Mouse (Mus musculus) embryo, embryonic 11 days (tissue): ENCODE results near the gene Cenpf.

Experiments
- DNase-seq: peaks from one replicate; pipeline ENCODE4 v3.0.0-alpha.2; 2015

The Cenpf gene

DNA sequence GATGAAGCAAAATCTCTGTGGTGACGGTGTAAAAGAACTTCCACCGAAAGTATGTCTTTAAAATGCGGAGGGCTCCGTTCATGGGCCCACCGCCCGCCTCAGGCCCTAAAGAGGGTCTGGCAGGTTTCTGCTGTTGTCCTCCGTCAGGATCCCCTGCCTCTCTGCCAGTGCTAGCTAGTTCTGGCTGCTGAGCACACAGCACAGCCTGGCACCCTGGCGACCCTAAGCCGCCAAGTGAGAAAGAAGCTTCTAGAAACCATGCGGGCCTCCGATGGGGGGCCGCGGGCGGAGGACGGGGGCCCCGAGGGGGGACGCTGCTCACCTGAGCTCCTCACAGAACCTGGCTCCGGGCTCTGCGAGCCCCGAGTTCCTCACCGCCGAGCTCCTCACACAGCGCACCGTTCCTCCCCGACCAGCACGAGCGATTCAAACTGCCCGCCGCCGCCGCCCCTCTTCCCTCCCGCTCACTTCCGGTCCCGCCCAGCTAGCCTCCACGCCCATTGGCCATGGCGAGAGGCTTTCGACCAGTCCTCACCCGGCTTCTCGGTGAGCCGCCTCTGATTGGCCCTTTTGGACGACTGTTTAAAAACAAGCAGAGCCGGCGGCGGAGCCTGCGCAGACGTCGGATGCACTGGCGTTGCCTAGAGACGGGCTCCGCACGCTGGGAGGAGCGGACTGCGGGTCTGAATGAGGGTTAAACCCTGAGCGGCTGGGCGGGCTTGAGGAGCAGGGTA is at the start of gene Cenpf:
Gene Cenpf, minus strand, starts transcription at position 433 of the 734 bp plus-strand sequence.
- peak; percentile 100 for DNase-seq

DNA sequence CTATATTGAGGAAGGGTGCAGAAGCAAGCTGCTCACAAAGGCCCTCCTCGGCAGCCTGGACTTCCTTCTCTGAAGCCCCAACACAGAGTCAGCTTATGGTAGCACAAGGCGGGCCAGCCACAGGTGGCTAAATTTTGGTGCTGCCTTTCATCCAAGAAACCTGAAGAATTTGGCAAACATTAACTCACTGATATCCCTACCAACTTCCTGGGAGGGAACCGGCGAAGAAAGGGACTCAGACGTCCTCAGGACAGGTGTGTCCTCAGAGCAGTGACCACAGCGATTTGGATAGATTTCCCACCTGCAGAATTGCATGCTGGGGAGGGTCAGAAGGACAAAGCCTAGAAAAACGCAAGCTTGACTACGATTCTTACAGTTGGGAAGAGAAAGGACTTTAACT is 44.3 kb upstream of the Cenpf start:
- DNase-seq = no peak

DNA sequence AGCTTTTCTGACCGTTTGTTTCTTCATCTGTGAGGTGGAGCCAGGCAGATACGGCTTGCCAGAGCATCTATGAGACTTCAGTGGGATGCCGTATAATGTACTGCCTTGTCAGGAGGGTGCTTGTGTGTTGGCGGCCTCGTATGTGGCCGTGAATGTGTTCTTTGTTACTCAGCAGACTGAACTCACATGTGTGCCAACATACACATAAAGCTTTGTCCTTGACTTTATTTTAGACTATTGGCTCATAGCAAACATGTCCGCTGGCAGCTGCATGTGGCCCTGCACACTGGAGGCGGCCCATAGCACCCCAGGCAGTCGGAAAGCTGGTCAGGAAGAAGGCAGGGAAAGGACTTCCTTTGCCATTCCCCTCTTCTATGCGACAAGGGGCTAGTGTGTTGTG is 43.8 kb upstream of the Cenpf start:
- no peak for DNase-seq

DNA sequence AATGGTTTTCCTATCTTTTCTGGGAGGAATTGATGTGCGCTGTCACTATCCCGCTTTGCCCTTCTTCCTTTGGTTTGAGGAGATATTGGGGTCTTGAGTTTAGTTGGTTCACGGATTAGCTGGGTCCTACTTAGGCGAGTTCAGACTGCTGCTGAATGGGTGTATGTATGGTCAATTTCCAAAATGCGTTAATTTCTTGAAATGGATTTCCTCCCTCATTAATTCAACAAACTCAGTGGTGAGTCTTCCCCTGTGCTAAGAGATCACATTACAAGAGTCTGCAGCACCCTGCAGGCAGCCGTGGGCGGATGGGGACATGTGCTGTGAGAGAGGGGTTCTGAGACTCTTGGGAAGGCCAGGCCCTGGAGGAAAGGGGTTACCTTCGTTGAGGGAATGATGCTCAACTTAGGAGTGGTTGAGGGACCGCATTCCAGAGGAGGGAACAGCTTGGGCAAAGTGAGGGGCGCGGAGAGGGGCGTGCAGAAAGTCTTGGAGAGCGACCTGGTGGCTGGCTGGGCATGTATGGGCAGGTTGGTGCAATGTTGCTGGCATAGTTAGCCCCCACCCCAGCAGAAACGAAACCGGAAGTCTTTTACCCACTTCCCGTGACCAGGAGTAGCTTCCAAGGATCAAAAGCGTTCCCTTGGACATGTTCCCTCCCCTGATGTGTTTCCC is 41.4 kb upstream of the Cenpf start:
- no peak for DNase-seq

DNA sequence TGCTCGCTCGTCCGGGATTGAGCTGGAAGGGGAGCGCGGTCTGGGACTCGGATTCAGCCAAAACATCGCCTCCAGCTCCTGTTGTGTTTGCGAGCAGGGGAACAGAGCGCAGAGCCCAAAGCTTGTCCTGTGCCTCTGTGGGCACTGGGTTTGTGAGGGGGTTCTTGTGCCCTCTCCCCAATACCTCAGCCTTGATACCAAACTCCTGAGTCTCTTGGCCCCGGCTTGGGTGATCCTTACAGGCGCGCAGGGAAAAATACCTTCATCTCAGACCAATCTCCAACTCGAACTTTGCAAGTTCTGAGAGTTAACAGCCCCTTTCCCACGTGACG is 40.9 kb upstream of the Cenpf start:
- peak; percentile 32 for DNase-seq

DNA sequence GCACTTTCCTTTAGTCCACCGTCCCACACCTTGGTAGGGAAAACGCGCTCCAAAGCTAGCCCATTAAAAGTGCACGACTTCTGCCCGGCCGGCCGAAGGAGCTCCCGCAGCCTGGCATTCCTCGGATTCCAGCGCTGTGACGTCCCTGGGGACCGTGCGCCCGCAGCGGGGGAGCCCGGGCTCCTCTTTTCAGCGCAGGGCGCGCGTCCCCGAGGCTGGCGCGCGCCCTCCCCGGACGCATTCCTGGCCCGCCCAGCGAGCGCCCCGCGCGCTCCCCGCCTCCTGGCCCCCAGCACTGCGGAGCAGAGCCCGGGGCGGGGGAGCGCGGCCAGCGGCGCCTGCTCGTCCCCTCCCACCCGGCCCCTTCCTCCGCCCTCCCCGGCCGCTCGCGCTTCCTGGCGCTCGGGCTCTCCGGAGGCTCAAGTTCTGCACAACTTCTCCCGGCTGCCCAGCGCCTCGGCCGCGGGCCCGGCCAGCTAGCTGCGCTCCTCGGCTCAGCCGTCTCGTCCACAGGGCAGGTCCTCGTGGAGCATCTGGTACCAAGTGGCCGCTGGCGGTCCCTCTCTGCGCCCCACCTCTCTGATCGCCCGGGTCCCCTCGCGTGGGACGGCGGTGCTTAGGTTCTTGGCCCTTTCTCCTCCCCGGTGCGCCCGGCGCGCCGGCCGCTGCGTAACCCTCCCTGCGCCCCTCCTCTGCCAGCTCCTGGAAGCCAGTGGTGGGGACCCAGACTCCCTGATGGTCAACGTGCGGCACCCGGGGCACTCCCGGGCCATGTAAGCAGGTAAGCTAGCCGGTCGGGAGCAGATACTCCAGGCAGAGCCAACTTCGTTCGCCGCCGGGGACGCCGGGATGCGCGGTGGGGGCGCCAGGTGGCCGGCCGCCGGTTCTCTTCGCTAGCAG is 40.2 kb upstream of the Cenpf start, which contains the start of gene Ptpn14:
Gene Ptpn14, plus strand, starts transcription at position 385 of the 900 bp plus-strand sequence.
- DNase-seq = peak; percentile 94

DNA sequence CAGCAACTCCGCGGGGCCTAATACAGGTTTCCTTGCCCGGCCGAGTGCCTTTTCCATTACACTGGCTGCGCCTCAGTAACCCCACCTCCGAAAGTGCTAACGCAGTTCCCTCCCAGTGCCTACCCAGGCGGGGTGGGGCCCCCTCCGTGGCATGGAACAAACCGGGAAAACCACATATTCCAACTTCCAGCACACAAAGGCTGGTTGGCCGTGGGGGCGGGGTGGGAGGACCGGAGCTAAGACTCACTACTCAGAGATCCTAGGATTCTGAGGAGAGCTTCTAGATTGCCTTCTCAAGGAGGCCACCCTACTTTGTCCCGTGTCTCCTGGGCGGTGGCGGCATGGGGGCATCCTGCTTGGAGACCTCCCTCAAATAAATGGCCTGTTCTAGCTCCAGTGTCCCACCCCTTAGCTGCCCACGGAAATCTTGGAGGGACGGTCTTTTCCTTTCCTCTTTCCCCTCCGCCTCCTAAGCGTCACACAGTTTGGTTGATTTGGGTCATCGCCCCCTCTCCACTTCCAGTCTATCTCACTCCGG is 39.5 kb upstream of the Cenpf start:
- peak; percentile 78 for DNase-seq

DNA sequence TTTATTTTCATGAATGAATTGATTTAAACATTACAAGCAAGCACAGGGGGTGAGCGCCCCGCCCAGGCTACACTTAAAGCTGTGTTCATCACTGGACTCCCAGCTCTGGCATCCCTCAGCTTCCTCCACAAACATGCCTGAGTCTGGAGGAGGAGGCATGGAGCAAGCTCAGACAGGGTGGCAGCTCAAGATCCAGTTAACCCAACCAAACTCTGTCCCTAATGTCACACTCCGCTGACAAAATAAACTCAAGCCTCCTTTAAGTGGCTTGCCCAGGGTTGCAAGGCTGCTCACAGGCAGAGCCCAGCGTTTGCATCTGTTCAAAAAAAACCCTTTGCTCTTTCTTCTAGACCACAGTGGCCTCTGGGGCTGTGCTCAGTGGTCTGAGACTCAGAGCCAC is 38.2 kb upstream of the Cenpf start:
- no peak for DNase-seq

DNA sequence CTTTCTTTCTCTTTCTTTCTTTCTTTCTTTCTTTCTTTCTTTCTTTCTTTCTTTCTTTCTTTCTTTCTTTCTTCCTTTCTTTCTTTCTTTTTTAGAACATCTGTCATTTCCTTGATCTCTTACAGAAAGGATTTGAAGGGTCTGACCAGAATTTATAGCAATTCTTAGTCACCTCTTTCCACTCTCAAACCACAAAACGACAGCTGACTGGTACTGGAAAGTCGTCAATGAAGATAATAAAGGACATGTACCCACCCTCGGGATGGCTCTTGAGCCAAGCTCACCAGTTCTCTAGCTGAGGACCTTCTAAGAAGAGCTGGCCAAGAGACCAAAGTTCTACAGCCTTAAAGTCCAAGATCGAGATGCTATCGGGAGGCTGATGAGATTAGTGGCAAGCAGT is 30.7 kb upstream of the Cenpf start:
- no peak for DNase-seq

DNA sequence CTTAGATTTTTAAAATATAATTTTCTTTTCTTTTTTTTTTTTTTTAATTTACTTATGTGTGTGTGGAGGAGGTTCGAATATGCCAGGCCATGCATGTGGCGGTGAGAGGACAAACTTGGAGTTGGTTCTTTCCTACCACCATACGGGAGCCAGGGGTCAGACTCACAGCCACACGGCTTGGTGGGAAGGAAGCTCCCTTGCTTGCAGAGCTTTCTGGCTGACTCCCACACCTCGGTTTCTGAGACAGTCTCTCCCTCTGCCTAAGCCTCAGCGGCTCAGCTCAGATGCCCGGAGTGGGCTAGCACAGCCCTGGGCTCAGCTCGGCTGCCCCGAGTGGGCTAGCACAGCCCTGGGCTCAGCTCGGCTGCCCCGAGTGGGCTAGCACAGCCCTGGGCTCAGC is 29.7 kb upstream of the Cenpf start:
- no peak for DNase-seq

DNA sequence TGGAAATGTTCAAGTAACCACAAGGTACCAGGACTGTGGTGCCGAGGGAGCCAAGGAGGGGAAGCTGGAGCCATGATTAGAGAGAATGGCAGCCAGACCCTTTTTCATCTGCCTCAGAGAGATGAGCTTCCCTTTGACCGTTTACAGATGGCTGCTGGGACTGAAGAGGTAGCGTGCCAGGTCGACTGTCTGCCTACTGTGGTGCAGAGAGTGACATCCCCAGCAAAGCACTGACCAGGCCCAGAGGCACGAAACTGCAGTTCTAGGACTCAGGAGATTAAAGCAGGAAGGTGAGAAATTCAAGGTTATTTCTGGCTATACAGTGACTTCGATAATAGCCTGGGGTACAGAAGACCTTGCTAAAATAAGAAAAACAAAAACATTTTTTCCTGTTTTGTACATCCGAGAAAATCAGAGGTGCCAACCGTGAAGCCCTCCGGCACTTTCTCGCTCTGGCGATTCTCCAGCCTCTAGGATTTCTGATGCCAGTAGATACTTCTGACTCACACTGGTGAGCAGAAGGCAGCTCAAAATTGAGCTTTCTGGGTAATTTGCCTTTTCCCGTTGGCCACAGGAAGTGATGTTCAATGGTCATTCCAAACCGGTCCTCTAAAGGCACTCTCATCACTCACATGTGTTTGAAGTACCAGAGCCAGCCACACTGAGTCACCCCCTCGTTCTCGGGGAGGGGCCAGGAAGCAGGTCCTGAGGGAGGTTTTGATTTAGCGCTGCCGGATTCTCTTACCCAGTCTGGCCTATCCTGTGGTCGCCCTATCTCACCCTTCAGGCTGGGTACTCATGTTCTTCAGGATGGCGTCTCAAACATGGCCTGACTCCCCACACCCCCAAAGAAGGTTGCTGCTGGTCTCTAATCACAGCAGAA is 28.3 kb upstream of the Cenpf start:
- DNase-seq = no peak

DNA sequence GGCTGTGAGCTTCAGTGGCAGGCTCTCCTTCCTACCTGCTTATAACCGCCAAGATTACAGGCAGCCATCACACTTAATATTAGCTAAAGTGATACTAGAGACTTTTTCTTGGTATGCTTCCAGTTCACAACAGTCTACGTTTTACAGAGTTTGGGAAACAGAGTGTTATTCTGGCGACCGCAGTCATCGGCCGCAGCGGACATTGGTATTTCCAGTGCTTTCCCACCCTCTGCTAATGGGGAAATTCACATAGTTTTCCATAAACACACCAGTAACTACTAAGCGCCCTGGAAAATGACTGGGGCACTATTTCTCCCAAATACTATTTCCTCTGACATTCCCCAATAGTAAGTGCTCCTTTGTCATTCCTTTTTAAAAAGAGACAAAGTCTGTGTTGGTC is 21.1 kb upstream of the Cenpf start:
- DNase-seq = no peak

DNA sequence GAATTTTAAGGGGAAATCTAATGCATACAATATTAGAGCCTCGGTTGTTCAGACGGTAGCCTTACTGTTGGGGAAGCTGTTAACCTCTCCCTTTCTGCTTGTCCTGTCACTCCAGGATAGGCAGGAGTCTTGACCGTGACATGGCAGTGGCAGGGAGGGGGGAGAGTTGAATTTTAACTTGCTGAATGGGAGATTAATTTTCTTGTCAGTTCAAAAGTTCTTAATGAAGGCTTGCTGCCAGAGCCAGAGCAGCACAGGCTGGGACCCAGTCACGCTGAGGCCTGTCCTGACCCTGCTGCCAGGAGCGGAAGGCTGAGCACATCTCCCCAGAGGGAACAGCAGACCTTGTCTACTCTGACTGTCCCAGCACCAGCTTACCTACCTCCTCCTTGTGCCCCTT is 19.5 kb upstream of the Cenpf start:
- DNase-seq = no peak

DNA sequence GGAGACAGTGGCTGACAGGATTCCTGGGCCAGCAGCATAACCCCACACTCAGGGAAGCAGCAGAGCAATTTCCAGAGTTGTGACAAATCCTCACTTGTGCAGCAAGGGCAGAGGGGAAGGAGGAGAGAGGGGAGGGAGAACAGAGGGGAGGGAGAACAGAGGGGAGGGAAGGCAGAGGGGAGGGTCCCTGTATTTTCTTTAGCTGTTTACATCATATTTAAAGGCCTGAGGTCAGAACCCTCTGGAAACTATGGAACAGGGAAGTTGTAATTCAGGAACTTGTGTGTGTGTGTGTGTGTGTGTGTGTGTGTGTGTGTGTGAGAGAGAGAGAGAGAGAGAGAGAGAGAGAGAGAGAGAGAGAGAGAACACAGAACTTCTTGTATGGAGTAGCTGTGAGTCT is 19.1 kb upstream of the Cenpf start:
- peak; percentile 32 for DNase-seq

DNA sequence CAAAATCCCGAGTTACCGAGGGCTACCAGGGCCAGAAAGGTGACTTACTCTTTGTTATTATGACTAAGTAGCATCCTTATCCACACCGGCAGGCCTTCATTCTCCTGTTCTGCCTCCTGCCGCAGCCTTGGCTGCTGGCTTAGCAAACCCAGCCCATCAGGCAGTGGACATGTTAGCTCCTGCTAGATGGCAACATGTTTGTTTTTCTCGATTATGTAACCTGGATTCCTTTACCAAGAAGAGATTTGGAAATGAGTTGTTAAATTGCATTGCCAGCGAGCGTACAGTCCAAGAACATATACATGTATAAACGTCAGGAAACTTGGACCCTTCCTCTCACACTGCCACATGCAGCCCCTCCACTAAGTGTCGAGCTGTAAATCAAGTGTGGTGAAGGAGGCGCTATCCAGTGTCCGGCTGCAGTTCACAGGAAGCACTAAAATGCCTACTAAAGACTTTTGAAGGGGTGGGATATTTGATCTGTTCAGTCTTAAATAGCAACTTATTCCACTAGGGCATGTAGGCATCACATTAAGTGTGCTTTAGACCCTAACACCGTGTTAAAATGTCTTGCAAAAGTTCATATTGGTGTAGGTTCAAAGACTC is 18.3 kb upstream of the Cenpf start:
- DNase-seq = no peak

DNA sequence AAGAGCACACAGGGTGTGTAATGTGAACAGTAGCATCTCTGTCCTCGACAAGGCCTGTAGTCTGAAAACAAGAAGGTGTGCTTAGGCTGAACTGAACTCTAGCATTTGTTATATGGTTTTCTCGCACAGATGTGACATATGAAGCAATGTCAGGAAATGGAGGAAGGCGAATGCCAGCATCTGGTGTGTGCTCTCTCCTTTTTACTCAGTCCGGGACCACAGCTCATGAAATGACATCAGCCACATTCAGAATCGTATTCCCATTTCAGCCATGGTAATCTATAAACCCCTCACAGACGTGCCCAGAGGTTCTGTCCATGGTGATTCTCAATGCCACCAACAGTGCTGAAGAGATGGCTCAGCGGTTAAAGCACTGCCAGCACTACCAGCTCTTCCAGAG is 15.7 kb upstream of the Cenpf start:
- DNase-seq = no peak

DNA sequence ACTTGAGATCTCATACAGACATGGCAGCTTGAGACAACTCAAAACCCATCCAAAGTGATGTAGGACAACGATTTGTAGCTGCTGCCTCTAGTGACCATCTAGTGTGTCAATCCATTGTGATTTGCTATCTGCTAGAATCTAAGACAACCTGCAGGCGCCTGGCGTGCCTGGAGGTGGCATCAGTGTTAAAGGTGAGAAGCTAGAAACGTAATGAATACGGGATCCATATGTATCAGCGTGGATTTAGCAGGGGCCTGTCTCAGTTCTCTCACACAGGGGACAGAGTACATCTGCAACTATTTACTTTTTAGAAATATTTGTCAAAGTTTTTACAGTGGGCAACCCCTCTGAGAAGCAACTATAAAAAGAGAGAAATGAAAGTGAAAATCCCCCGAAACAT is 15.3 kb upstream of the Cenpf start:
- no peak for DNase-seq

DNA sequence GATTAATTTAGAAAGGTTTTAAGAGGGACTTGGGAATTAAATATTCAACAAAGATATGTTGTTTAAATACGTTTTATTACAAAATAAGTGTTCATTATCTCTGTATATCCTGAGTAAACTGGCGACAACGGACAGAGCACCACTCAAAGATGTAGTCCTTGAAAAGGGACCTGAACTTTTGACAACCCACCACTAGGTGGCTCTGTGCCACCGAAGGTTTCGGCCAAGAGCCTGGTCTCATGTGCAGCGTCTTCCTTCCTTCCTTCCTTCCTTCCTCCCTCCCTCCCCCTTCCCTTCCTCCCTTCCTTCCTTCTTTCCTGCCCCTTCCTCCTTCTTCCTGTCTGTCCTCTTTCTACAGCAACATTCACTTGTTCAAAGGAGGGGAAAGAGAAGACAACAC is 13.1 kb upstream of the Cenpf start:
- peak; percentile 87 for DNase-seq

DNA sequence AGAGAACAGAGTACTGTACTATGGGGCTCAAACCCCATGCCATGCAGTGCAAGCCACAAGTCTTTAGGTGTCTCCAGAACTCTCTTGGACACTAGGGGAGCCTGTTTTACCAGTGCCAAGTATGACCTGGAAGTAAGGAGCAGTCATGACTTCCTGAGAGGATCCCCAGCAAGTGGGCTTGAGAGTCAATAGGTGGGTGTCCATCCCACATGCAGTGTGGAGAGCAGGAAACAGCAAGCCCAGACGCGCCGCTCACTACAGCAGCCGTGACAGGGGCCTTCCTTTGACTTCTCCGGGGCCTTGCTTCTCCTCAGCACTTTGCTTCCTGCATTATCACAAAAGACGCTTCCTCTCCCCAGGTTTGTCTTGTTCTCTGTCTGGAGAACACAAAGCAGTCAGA is 12.3 kb upstream of the Cenpf start:
- no peak for DNase-seq

DNA sequence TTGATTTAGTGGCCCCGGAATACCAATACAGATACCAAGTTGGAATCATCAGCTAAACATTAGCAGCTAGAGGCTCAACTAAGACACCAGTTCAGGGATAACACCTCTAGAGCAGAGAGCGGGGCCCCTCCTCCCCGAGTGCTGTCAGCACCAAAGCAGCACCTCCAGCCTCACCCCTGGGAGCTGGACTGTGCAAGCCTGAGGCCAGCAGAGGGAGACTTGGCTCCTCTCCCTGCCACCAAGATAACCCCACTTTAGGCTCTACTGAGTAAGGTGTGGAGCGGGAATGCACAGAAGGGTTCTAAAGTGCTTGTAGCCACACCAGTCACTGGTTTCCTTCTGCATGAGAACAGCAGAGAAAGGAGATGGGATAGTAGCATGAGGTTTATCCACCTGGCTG is 10.5 kb upstream of the Cenpf start:
- no peak for DNase-seq

DNA sequence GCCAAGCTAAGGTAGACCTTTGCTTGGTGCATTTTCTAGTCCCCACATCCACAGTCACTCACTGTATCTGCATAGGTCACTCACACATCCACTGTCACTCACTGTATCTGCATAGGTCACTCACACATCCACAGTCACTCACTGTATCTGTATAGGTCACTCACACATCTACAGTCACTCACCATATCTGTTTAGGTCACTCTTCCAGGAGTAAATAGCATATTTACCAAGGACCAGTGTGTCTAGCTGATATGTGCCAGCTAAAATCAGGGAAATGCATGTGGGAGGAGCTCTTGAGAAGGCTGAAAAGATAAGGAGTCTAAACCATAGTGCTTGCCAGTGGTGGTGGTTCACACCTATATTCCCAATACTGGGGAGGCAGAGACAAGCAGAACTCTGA is 7.4 kb upstream of the Cenpf start:
- no peak for DNase-seq

DNA sequence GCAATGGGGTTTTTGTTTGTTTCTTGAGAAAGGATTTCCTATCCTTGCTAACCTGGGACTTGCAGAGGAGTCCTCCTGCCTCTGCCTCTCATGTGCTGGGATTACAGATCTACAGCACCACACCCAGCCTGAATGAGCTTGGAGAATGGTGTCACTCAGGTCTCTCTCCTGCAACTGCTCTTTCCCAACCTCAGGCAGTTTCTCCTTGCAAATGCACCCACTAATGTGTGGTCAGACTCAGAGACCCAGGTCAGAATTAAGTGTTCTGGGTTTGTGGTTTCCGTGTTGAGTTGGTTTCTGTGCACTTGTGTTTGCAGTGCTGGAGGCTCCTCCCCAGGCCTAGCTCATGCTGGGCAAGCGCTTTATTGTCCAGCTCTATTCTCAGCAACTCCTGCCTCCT is 6.5 kb upstream of the Cenpf start:
- DNase-seq = no peak
